Mouse (Mus musculus): Measurements from ENCODE around the gene Atcay.

DNA sequence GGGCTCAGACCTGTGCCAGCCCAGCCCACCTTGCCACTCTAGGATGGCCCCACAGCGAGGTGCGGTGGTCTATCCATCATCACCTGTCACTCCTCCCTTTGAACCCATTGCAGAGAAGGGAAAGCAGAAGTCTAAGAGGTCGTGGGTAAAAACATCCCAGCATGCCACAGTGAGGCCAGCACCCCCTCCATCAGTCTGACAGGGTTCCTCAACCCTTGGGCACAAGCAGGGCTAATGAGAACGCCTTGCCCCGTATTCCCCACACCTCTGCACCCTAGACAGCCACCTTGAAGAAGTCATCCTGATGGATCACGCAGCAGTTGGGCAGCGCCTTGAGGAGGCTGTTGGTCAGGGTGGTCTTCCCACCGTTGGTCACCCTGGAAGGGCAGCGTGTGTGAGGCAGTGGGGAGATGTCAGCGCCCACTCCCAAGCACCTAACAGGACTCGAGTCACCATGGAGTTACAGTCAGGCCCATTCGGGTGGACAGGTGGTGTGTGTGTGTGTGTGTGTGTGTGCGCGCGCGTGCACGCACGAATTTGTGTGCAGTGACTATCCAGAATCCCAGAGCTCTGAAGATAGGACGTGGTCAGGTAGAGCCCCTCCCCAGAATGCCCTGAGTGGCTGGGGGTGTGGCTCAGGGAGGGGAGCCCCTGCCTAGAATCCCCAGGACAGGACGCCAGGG lies 29.9 kb downstream of the Atcay start:
- TF ChIP-seq CTCF (IDR thresholded peaks at IDR 0.05), result no peak
- TF ChIP-seq EP300 (IDR thresholded peaks at IDR 0.05), result no peak

Data from lung, postnatal 0 days (tissue).